Mouse (Mus musculus) CH12.LX (cell line): Measurements from ENCODE around the gene Tmem176a.

Experiments used
- CTCF ChIP-seq, 2 experiments: IDR thresholded peaks in 1 of 2; conservative IDR thresholded peaks in 1 of 2; 2 replicates each; pipeline ENCODE4 v1.5.1; 2011 to 2012; ENCODE audit warnings: low read depth in 2 of 2, low read length in 2 of 2, improper control_type of control experiment in 1 of 2, inconsistent platforms in 1 of 2, mild to moderate bottlenecking in 1 of 2, moderate library complexity in 1 of 2
- GABPA ChIP-seq: IDR thresholded peaks from 2 replicates; pipeline ENCODE4 v1.6.1; 2012; ENCODE audit warnings: low read depth, low read length, improper control_type of control experiment, inconsistent platforms; ENCODE audit not compliant: insufficient replicate concordance
- MAFK ChIP-seq: IDR thresholded peaks from 2 replicates; pipeline ENCODE4 v1.6.1; 2011; ENCODE audit warnings: low read length, improper control_type of control experiment; ENCODE audit not compliant: insufficient replicate concordance
- POLR2A ChIP-seq: IDR thresholded peaks from 2 replicates; pipeline ENCODE4 v1.6.1; 2011; ENCODE audit warnings: low read depth, mild to moderate bottlenecking, improper control_type of control experiment, low read length
- RAD21 ChIP-seq: IDR thresholded peaks from 2 replicates; pipeline ENCODE4 v1.6.1; 2011; ENCODE audit warnings: low read depth, mild to moderate bottlenecking, low read length, improper control_type of control experiment, moderate library complexity
- SMC3 ChIP-seq: IDR thresholded peaks from 2 replicates; pipeline ENCODE4 v1.6.1; 2011; ENCODE audit warnings: low read depth, low read length, improper control_type of control experiment
- TBP ChIP-seq: conservative IDR thresholded peaks from 2 replicates; pipeline ENCODE4 v1.6.1; 2011; ENCODE audit warnings: low read depth, low read length, improper control_type of control experiment
- UBTF ChIP-seq: IDR thresholded peaks from 2 replicates; pipeline ENCODE4 v1.6.1; 2012; ENCODE audit warnings: low read depth, mild to moderate bottlenecking, inconsistent platforms, low read length, improper control_type of control experiment, moderate library complexity
- USF2 ChIP-seq: conservative IDR thresholded peaks from 2 replicates; pipeline ENCODE4 v1.6.1; 2011; ENCODE audit warnings: low read depth, low read length, improper control_type of control experiment

- TF ChIP-seq SMC3 (no peak), TBP (no peak), RAD21 (no peak), CTCF (conservative IDR thresholded peaks at IDR 0.05 in 1 of 2, IDR thresholded peaks at IDR 0.05 in 1 of 2; ENCODE audit: low read depth in 2 of 2, low read length in 2 of 2) (no peak), USF2 (no peak), POLR2A (no peak), UBTF (no peak), GABPA (no peak), MAFK (no peak)
Measured at GRCm38 (mm10) chr6:48804346-48804745, 36.4 kb upstream of the Tmem176a start.
